Mouse (Mus musculus): ENCODE results near the gene Nobox.

Nobox gene

GRCm38 (mm10) chr6:43309454-43309853 lies at the start of gene Nobox:
Nobox (minus strand) TSS chr6:43309554.
- in situ Hi-C loops (cut with MboI, MseI): no loop called here

- in situ Hi-C loops (cut with MboI, MseI): no loop called here
These were observed 45.3 kb upstream of the Nobox start for GRCm38 (mm10) chr6:43354562-43355241.

GRCm38 (mm10) chr6:43353446-43353845 lies 44.1 kb upstream of the Nobox start:
- in situ Hi-C loops (cut with MboI, MseI): no loop called here

- in situ Hi-C loops (cut with MboI, MseI): no loop called here
These were observed 39.7 kb upstream of the Nobox start for GRCm38 (mm10) chr6:43349083-43349482.

GRCm38 (mm10) chr6:43347637-43348036 lies 38.3 kb upstream of the Nobox start:
- in situ Hi-C loops (cut with MboI, MseI): no loop called here

GRCm38 (mm10) chr6:43343006-43343405 lies 33.7 kb upstream of the Nobox start:
- in situ Hi-C loops (cut with MboI, MseI): no loop called here

GRCm38 (mm10) chr6:43342386-43342785 lies 33.0 kb upstream of the Nobox start:
- in situ Hi-C loops (cut with MboI, MseI): no loop called here

- in situ Hi-C loops (cut with MboI, MseI): no loop called here
These were observed 29.4 kb upstream of the Nobox start for GRCm38 (mm10) chr6:43338804-43339203.

- in situ Hi-C loops (cut with MboI, MseI): no loop called here
These were observed 28.2 kb upstream of the Nobox start for GRCm38 (mm10) chr6:43337491-43337961.

GRCm38 (mm10) chr6:43335619-43336234 lies 26.4 kb upstream of the Nobox start:
- in situ Hi-C loops (cut with MboI, MseI): no loop called here

- in situ Hi-C loops (cut with MboI, MseI): no loop called here
These were observed 24.1 kb upstream of the Nobox start for GRCm38 (mm10) chr6:43333479-43333878.

GRCm38 (mm10) chr6:43312961-43313656 lies 3.8 kb upstream of the Nobox start:
- in situ Hi-C loops (cut with MboI, MseI): no loop called here

- in situ Hi-C loops (cut with MboI, MseI): no loop called here
These were observed 3.2 kb upstream of the Nobox start for GRCm38 (mm10) chr6:43312546-43312945.

- in situ Hi-C loops (cut with MboI, MseI): no loop called here
These were observed 717 bp upstream of the Nobox start for GRCm38 (mm10) chr6:43310071-43310470.

GRCm38 (mm10) chr6:43297508-43297850 lies 11.9 kb downstream of the Nobox start:
- in situ Hi-C loops (cut with MboI, MseI): loop anchor here (5.0 kb wide), 2 partner anchors 40 to 50 kb away; no protein-coding TSS in a partner anchor

GRCm38 (mm10) chr6:43296798-43297507 lies 12.4 kb downstream of the Nobox start:
- in situ Hi-C loops (cut with MboI, MseI): loop anchor here (5.0 kb wide), 2 partner anchors 40 to 50 kb away; no protein-coding TSS in a partner anchor

- in situ Hi-C loops (cut with MboI, MseI): loop anchor here (5.0 kb wide), 2 partner anchors 39 to 49 kb away; no protein-coding TSS in a partner anchor
These were observed 13.4 kb downstream of the Nobox start for GRCm38 (mm10) chr6:43295908-43296307.

GRCm38 (mm10) chr6:43293175-43293574 lies 16.2 kb downstream of the Nobox start:
- in situ Hi-C loops (cut with MboI, MseI): no loop called here

GRCm38 (mm10) chr6:43292471-43293076 lies 16.8 kb downstream of the Nobox start:
- in situ Hi-C loops (cut with MboI, MseI): no loop called here

- in situ Hi-C loops (cut with MboI, MseI): no loop called here
These were observed 17.3 kb downstream of the Nobox start for GRCm38 (mm10) chr6:43292041-43292440.

GRCm38 (mm10) chr6:43280481-43280880 lies 28.9 kb downstream of the Nobox start:
- in situ Hi-C loops (cut with MboI, MseI): loop anchor here in 1 of 2 experiments (10.0 kb wide), 1 partner anchor 1464 kb away; no protein-coding TSS in a partner anchor
